Mouse (Mus musculus) NIH3T3 (cell line): ENCODE results near the gene Exoc3l.

Experiments
- DNase-seq: peaks from one replicate; pipeline ENCODE4 v3.0.0-alpha.2; 2012; ENCODE audit warnings: low read depth

Gene Exoc3l

GRCm38 (mm10) chr8:105295895-105296573, at the start of gene Exoc3l:
Gene Exoc3l, minus strand, starts transcription at chr8:105296101.
- DNase-seq, result no peak

GRCm38 (mm10) chr8:105345061-105345975, 49.4 kb upstream of the Exoc3l start:
- peak; percentile 76 for DNase-seq

GRCm38 (mm10) chr8:105343791-105344574, 48.1 kb upstream of the Exoc3l start:
- DNase-seq, result no peak

- DNase-seq, result no peak
Observed at GRCm38 (mm10) chr8:105342768-105343167, 46.9 kb upstream of the Exoc3l start.

GRCm38 (mm10) chr8:105341399-105341798, 45.5 kb upstream of the Exoc3l start:
- DNase-seq, result no peak

- DNase-seq, result no peak
Observed at GRCm38 (mm10) chr8:105339886-105340635, 44.2 kb upstream of the Exoc3l start.

- DNase-seq, result no peak
Observed at GRCm38 (mm10) chr8:105338992-105339391, 43.1 kb upstream of the Exoc3l start.

- DNase-seq, result no peak
Observed at GRCm38 (mm10) chr8:105336373-105337130, 40.7 kb upstream of the Exoc3l start.

- no peak for DNase-seq
Observed at GRCm38 (mm10) chr8:105332523-105332922, 36.6 kb upstream of the Exoc3l start.

- DNase-seq, result no peak
Observed at GRCm38 (mm10) chr8:105331931-105332330, 36.0 kb upstream of the Exoc3l start.

GRCm38 (mm10) chr8:105331469-105331868, 35.6 kb upstream of the Exoc3l start:
- DNase-seq, result no peak

GRCm38 (mm10) chr8:105330325-105330724, 34.4 kb upstream of the Exoc3l start:
- DNase-seq, result no peak

- no peak for DNase-seq
Observed at GRCm38 (mm10) chr8:105326968-105327367, 31.1 kb upstream of the Exoc3l start.

- DNase-seq, result peak; percentile 98
Observed at GRCm38 (mm10) chr8:105326141-105326672, 30.3 kb upstream of the Exoc3l start, which contains the start of the genes Lrrc29 and Tmem208. Gene Lrrc29, minus strand, starts transcription at chr8:105326278. Gene Tmem208, plus strand, starts transcription at chr8:105326354.

GRCm38 (mm10) chr8:105325641-105326093, 29.8 kb upstream of the Exoc3l start:
- peak; percentile 32 for DNase-seq

GRCm38 (mm10) chr8:105323183-105323582, 27.3 kb upstream of the Exoc3l start:
- DNase-seq, result no peak

- no peak for DNase-seq
Observed at GRCm38 (mm10) chr8:105318662-105319190, 22.8 kb upstream of the Exoc3l start.

- no peak for DNase-seq
Observed at GRCm38 (mm10) chr8:105317941-105318340, 22.0 kb upstream of the Exoc3l start.

- no peak for DNase-seq
Observed at GRCm38 (mm10) chr8:105315073-105315769, 19.3 kb upstream of the Exoc3l start.
